Mouse (Mus musculus) forebrain, embryonic 13.5 days (tissue): ENCODE data around the gene Pdk4. TPM values are rescaled to one million over a fixed set of nuclear protein-coding genes. Genes with fewer than 3 reads are reported as not detected.
A peak's percentile ranks its signal among the peaks of the same experiment; 100 is the strongest.

Experiments used
- ATAC-seq: fragments of 200-750 bp; cut with Nextera tagmentation; 2 replicates; pipeline ENCODE4 v1.8.0; 2017
- H3K27ac ChIP-seq: fragments of 300-500 bp; sonication (generic); 2 replicates; pipeline ENCODE4 v1.5.1; 2015; ENCODE audit warnings: inconsistent platforms, mild to moderate bottlenecking, moderate library complexity
- H3K27me3 ChIP-seq: fragments of 300-500 bp; sonication (generic); 2 replicates; pipeline ENCODE4 v1.6.1; 2015; ENCODE audit warnings: mild to moderate bottlenecking, inconsistent platforms
- H3K36me3 ChIP-seq: fragments of 300-500 bp; sonication (generic); 2 replicates; pipeline ENCODE4 v1.6.1; 2015; ENCODE audit warnings: mild to moderate bottlenecking, inconsistent platforms; ENCODE audit not compliant: poor library complexity, severe bottlenecking
- H3K4me1 ChIP-seq: fragments of 300-500 bp; sonication (generic); 2 replicates; pipeline ENCODE4 v1.6.1; 2015; ENCODE audit warnings: inconsistent platforms
- H3K4me2 ChIP-seq: fragments of 300-500 bp; sonication (generic); 2 replicates; pipeline ENCODE4 v1.6.1; 2015; ENCODE audit warnings: inconsistent platforms, mild to moderate bottlenecking, moderate library complexity
- H3K4me3 ChIP-seq: fragments of 300-500 bp; sonication (generic); 2 replicates; pipeline ENCODE4 v1.5.1; 2015; ENCODE audit warnings: mild to moderate bottlenecking, inconsistent platforms
- H3K9ac ChIP-seq: fragments of 300-500 bp; sonication (generic); 2 replicates; pipeline ENCODE4 v1.6.1; 2015; ENCODE audit warnings: mild to moderate bottlenecking, inconsistent platforms
- H3K9me3 ChIP-seq: fragments of 300-500 bp; sonication (generic); replicated peaks from 2 replicates; pipeline ENCODE4 v1.6.1; 2016; ENCODE audit warnings: inconsistent platforms
- WGBS: fragments of 180-500 bp; shearing (Covaris S2); methylation state at CpG from one replicate; pipeline ENCODE4 v1.1.7; 2015; 5-methylcytosine and 5-hydroxymethylcytosine counted together
- polyA plus RNA-seq: library from polyadenylated mRNA; unstranded; fragments of >200 nt; fragmentation: Nextera tagmentation; extraction: Ambion mirVana; gene quantifications from 2 replicates; pipeline ENCODE4 v1.2.1, GENCODE M21; 2015

Gene Pdk4
- polyA plus RNA-seq, 1 experiment from 2014 or later: 0.88 TPM

DNA sequence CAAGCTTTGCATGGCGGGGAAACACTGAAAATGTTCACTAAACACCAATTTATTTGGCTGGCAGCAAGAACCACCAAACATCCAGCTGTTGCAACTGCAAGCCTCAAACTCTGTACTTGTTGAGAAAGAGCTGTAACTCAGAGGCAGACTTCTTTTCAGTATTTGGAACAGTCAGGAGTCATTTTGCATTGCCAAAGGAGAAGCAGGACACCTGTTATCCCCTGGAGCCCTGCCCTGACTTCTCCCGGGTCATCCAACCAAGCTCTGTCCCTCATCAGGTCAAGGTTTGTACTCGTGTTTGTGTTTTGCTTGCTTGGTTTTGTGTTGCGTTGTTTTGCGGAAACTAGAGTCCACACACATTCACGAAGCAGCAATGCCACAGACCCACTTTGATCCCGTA is 11.1 kb downstream of the Pdk4 start:
- Histone ChIP-seq H3K4me2 (no peak overlapping the region), H3K27me3 (no peaks in the 10 kb centered on the region), H3K4me3 (no peak overlapping the region), H3K27ac (no peak overlapping the region), H3K4me1 (no peaks in the 10 kb centered on the region), H3K9ac (no peak overlapping the region), H3K36me3 (no peaks in the 10 kb centered on the region), H3K9me3 (no peaks in the 10 kb centered on the region)
- 91% methylated on average over 7 of the region's 7 CpGs for WGBS
- no peak for ATAC-seq

DNA sequence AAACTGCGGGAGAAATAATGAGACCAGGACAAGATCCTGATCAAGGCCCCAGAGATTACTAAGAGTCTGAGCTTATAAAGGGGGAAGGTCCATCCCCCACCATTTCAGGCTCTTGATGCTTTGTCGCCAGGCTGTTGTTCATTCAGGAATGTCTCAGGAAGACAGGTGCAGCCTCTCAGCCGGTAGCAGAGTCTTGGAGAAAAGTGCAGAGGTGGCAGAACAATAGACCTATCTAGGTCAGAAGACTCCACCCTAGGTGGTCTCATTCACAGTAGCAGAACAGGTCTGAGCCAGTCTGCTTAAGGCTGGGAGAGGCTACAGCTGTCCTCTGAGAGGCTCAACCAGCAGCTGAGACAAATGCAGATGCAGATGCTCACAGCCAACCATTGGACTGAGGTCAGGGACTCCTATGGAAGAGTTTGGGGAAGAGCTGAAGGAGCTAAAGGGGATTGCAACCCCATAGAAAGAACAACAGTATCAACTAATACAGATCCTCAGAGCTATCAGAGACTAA is 13.8 kb downstream of the Pdk4 start:
- Histone ChIP-seq H3K4me2 (no peak overlapping the region), H3K4me3 (no peak overlapping the region), H3K9me3 (no peaks in the 10 kb centered on the region), H3K27me3 (no peaks in the 10 kb centered on the region), H3K4me1 (no peaks in the 10 kb centered on the region), H3K27ac (no peak overlapping the region), H3K9ac (no peak overlapping the region), H3K36me3 (no peaks in the 10 kb centered on the region)
- ATAC-seq: no peak
- 50% methylated on average over 3 of the region's 3 CpGs for WGBS

DNA sequence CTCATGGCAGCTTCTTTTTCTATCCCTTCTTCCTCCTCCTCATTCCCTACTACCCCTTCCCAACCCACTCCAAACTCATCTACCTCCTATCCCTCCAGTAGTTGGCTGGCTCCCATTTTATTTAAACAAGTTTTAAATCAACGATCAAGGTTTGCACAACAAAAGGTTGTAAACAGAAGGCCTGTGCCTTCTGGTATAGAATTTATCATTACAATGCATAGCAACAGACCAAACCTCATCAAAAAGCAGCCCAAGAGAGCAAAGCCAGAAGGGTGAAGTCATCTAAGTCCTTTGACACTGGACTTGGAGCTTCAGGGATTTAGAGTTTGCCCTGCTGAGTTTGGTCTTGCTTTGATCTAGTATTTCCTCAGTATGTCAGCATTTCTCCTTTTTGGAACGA is 15.0 kb downstream of the Pdk4 start:
- Histone ChIP-seq H3K27ac (no peak overlapping the region), H3K4me1 (no peaks in the 10 kb centered on the region), H3K27me3 (no peaks in the 10 kb centered on the region), H3K4me2 (no peak overlapping the region), H3K9ac (no peak overlapping the region), H3K9me3 (no peaks in the 10 kb centered on the region), H3K36me3 (no peaks in the 10 kb centered on the region), H3K4me3 (no peak overlapping the region)
- WGBS: 92% methylated on average over 2 of the region's 2 CpGs
- no peak for ATAC-seq

DNA sequence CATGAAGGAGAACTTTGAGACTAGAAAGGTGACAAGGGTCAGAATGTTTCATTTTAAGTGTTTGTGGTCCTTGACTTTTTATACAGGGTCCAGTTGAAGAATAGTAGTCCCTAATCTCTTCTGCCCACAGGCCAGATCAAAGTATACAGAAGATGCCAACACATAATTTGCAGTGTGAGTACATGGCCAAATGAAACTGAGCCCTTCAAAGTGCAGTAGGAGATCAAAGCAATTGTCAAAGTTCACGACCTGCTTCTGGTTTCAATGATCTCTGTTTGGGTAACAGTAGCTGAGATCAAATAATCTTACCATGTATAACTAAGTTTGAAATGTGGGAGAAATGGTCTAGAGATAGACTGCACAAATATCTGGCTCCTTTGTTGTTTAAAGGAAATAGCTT is 22.1 kb downstream of the Pdk4 start:
- H3K4me1 ChIP-seq: no peaks in the 10 kb centered on the region
- ATAC-seq: no peak
- no peak overlapping the region for H3K9ac ChIP-seq
- H3K27me3 ChIP-seq: no peaks in the 10 kb centered on the region
- H3K4me2 ChIP-seq: no peak overlapping the region
- WGBS: 58% methylated on average over 1 of the region's 1 CpGs
- H3K9me3 ChIP-seq: no peaks in the 10 kb centered on the region
- no peak overlapping the region for H3K4me3 ChIP-seq
- H3K36me3 ChIP-seq: no peaks in the 10 kb centered on the region
- no peak overlapping the region for H3K27ac ChIP-seq

DNA sequence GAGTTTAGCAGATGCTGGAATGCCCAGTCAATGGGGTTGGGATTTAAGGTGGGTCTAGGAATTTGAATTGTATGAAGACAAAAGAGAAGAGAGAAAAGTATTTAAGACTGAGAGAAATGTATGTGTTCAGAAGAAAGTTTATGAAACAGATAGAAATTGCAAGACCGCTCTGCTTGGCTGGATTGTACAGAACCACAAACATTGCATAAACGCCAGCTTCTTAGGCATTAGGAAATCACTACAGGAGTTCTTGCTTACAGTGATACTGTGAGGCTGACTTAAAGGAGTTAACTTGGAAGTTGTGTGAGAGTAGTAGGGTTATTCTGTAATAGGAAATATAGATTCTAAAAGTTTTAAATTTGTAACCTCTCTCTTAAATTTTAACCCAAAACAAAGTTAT is 23.4 kb downstream of the Pdk4 start:
- no peaks in the 10 kb centered on the region for H3K4me1 ChIP-seq
- H3K9me3 ChIP-seq: no peaks in the 10 kb centered on the region
- H3K4me2 ChIP-seq: no peak overlapping the region
- no peak for ATAC-seq
- no peak overlapping the region for H3K27ac ChIP-seq
- no peak overlapping the region for H3K9ac ChIP-seq
- WGBS: 91% methylated on average over 2 of the region's 2 CpGs
- no peak overlapping the region for H3K4me3 ChIP-seq
- H3K27me3 ChIP-seq: no peaks in the 10 kb centered on the region
- no peaks in the 10 kb centered on the region for H3K36me3 ChIP-seq

DNA sequence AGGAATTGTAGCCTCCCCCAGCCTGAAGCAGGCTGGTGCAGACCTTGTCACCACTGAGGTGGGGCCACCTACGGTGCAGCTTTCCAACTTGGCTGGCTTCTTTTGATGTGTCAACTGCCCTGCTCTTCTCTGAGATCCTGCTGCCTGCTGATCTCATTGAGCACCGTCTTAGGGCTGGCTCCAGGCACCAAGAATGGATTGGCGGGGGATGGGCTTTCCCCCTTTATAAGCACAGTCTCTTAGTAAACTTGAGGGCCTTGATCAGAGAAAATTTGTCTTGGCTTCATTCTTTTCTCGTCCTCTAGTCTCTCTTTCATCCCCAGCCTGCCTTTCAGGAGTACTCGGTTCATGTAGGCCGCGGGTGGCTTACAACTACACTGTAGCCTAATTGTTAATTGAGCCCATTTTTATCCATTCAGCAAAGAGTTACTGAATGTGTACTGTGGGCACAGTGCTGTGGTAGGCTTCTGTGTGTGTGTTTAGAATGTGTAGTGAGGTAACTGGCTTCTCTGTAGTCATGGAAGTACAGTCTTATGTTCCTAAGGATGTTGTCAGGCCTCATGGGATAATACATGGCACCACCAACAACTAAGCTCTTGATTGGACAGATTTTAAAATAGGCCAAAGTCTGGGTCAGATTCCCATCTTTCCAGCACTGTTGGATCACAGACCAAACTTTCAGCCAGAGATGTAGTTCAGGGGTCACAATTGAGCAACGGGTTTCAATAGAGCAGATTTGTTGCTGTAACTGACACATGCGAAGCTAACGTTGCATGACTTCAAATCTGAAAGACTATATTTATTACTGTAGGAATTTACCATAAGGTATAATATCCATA is 25.4 kb downstream of the Pdk4 start:
- WGBS: 44% methylated on average over 10 of the region's 10 CpGs
- no peaks in the 10 kb centered on the region for H3K4me1 ChIP-seq

DNA sequence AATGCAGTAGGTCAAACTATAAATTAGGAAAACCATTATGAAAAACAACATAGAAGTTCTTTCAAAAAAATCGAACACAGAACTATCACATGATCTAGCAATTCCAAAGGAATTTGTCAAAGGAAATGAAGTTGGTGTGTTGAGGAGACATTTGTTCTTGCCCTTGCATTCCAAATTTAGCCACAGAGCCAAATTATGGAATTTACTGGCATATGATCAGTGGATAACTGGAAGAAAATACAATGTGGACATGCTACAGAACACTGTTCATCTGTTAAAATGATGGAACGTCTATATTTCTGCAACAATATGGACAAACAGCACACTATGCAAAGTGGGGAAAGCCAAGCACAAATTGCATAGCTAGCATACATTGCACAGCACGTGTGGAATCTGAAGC is 40.3 kb downstream of the Pdk4 start:
- H3K9me3 ChIP-seq: no peaks in the 10 kb centered on the region
- H3K27me3 ChIP-seq: no peaks in the 10 kb centered on the region
- no peak for ATAC-seq
- H3K36me3 ChIP-seq: no peaks in the 10 kb centered on the region
- no peak overlapping the region for H3K4me2 ChIP-seq
- WGBS: 86% methylated on average over 3 of the region's 3 CpGs
- no peak overlapping the region for H3K9ac ChIP-seq
- no peaks in the 10 kb centered on the region for H3K4me1 ChIP-seq
- no peak overlapping the region for H3K4me3 ChIP-seq
- H3K27ac ChIP-seq: no peak overlapping the region

More for the DNA sequence above, 25.4 kb downstream of the Pdk4 start:
- 0 out of 2 replicates have a peak overlapping the region, but pooled peaks have one; percentile 14 for H3K27ac ChIP-seq
- no peak overlapping the region for H3K4me2 ChIP-seq
- no peak overlapping the region for H3K4me3 ChIP-seq
- no peaks in the 10 kb centered on the region for H3K27me3 ChIP-seq
- H3K36me3 ChIP-seq: no peaks in the 10 kb centered on the region
- no peak overlapping the region for H3K9ac ChIP-seq
- peak; percentile 73 for ATAC-seq
- no peaks in the 10 kb centered on the region for H3K9me3 ChIP-seq

DNA sequence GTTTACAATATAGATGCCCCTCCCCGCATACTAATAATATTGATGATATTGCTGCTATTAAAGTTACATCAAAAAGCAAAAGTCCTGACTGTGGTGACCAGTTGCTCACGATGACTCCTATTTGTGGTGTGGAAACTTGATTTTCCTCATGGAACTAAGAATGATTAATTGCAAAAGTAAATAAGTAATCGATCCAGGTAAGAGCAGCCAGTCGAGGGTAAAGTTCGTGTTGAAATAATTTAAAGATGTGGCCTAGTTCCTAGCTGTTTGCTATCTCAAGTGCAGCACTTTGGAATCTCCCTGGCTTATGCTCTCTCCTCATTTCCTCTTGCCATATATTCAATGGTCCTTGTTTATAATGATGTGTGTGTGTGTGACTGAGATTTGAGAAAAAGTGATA is 46.2 kb downstream of the Pdk4 start:
- Histone ChIP-seq H3K4me2 (no peak overlapping the region), H3K27ac (no peak overlapping the region), H3K4me1 (peaks cover 12% of the 10 kb centered on the region), H3K27me3 (no peaks in the 10 kb centered on the region), H3K9ac (no peak overlapping the region), H3K9me3 (no peaks in the 10 kb centered on the region), H3K36me3 (no peaks in the 10 kb centered on the region), H3K4me3 (no peak overlapping the region)
- WGBS: 95% methylated on average over 5 of the region's 5 CpGs
- no peak for ATAC-seq

DNA sequence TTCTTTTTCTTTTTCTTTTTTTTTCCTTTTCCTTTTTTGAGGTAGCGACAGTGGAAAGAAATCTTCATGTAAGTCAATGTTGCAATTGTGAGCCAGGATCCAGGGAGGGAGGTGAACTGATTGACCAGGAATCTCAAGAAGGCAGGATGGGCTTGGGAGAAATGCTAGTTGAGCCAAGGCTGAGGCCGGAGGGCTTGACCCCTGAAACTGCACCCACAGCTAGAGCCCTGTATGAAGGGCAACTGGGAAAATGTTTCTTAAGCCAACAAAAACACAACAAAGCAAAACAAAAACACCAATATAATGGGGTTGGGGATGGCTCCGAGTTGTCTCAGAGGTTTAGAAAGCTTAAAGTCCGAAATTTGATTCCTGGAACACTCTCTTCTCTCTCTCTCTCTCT is 47.7 kb downstream of the Pdk4 start:
- no peaks in the 10 kb centered on the region for H3K9me3 ChIP-seq
- peaks cover 15% of the 10 kb centered on the region for H3K4me1 ChIP-seq
- no peak overlapping the region for H3K27ac ChIP-seq
- H3K27me3 ChIP-seq: no peaks in the 10 kb centered on the region
- H3K4me3 ChIP-seq: no peak overlapping the region
- H3K4me2 ChIP-seq: no peak overlapping the region
- no peak for ATAC-seq
- WGBS: 61% methylated on average over 4 of the region's 4 CpGs
- no peaks in the 10 kb centered on the region for H3K36me3 ChIP-seq
- no peak overlapping the region for H3K9ac ChIP-seq

DNA sequence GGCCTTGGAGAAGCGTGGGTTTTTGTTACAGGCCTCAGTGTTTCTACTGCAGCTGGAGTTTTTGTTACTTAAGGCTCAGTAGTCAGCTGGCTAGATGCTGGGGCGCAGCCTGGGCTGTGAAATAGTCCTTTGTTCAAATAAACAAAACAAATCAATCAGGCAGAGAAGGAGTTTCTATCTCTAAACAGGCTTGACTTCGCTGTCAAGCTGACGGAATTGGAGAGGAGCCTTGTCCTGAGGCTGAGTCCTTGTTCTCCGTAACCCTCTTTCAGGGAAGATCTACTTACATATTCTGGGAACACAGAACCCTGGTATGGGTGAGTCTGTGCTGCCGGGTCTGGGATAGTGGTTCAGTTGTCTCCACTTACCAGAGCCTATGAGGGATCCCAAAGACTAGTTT is 48.6 kb downstream of the Pdk4 start:
- H3K27ac ChIP-seq: no peak overlapping the region; the same call in 1 of the 2 replicates

DNA sequence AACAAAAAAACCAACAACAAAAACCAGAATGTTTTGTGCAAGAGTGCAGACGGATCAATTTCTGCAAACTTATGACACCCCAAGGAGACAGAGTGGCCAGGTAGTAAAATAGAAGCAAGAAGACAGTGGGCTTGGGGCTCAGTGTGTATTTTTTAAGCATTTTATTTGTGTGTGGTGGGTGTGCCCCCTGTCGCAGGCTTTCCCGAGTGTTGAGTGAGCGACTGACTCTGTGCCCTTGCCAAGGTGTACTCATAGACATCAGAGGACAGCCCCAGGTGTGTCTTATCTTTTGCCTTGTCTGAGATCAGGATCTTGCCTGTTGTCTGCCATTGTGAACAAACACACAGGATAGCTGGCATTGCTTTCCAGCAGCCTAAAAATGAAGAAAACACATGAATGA is 49.1 kb downstream of the Pdk4 start:
- Histone ChIP-seq H3K36me3 (no peaks in the 10 kb centered on the region), H3K4me3 (no peak overlapping the region), H3K4me2 (no peak overlapping the region), H3K27me3 (no peaks in the 10 kb centered on the region), H3K27ac (no peak overlapping the region), H3K9ac (no peak overlapping the region), H3K4me1 (peaks cover 27% of the 10 kb centered on the region), H3K9me3 (no peaks in the 10 kb centered on the region)
- ATAC-seq: no peak
- 85% methylated on average over 4 of the region's 4 CpGs for WGBS

More for the DNA sequence above, 48.6 kb downstream of the Pdk4 start:
- peaks cover 23% of the 10 kb centered on the region for H3K4me1 ChIP-seq
- ATAC-seq: peak; percentile 77
- no peak overlapping the region for H3K9ac ChIP-seq
- H3K4me2 ChIP-seq: 0 out of 2 replicates have a peak overlapping the region, but pooled peaks have one; percentile 1
- WGBS: 18% methylated on average over 6 of the region's 6 CpGs
- H3K27me3 ChIP-seq: no peaks in the 10 kb centered on the region
- H3K4me3 ChIP-seq: no peak overlapping the region
- no peaks in the 10 kb centered on the region for H3K36me3 ChIP-seq
- H3K9me3 ChIP-seq: no peaks in the 10 kb centered on the region

DNA sequence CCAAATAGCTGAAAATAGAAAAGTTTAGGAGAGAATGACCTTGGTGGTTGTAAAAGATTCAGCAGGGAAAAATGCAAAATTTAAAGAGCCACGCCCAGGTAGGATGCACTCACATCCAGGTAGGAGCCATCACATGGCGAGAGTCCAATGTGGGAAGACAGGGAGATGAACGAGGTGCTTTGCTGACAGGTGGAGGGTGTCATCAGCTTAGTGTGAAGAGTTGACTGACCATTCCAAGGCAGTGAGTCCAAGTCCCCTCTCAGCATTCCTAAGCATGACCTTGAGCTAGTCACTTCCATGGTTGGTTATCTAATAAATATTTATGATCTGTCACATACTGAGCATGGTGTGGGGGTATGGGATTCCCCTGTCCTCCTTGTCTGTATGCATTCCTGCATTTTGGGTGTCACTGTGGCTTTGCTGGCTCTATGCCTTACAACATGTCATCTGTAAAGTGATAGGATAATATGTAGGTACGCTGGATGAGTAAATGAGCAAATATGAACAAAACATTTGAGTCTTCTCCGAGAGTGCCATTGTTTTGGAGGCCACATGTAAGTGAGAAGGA is 51.7 kb downstream of the Pdk4 start:
- WGBS: 91% methylated on average over 5 of the region's 5 CpGs
- Histone ChIP-seq H3K9me3 (no peaks in the 10 kb centered on the region), H3K36me3 (no peaks in the 10 kb centered on the region), H3K27ac (no peak overlapping the region), H3K4me1 (peaks cover 27% of the 10 kb centered on the region), H3K4me3 (no peak overlapping the region), H3K9ac (no peak overlapping the region), H3K27me3 (no peaks in the 10 kb centered on the region), H3K4me2 (no peak overlapping the region)
- ATAC-seq: no peak
